Mouse (Mus musculus) right cerebral cortex, postnatal 25 days (tissue): ENCODE results near the gene Iyd.

Experiments
- DNase-seq: peaks from one replicate; pipeline ENCODE4 v3.0.0; 2022

Iyd gene

DNA sequence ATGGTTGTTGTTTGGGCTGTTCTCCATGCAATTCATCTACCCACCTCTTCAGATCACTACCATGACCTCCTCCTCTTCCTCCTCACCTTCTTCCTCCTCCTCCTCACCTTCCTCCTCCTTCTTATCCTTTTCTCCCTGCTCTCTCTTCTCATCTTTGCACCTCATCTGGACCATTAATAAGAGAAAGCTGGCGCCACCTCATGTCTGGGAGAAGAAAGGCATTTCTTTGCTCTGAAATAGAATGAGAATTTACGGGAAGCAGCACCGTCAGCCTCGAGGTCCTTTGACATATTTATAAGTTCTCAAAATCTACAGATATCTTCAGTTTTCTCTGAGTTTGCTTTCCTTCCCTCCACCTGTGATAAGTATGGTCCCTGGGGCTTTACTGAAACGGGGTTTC is 15.1 kb downstream of the Iyd start:
- DNase-seq: no peak

DNA sequence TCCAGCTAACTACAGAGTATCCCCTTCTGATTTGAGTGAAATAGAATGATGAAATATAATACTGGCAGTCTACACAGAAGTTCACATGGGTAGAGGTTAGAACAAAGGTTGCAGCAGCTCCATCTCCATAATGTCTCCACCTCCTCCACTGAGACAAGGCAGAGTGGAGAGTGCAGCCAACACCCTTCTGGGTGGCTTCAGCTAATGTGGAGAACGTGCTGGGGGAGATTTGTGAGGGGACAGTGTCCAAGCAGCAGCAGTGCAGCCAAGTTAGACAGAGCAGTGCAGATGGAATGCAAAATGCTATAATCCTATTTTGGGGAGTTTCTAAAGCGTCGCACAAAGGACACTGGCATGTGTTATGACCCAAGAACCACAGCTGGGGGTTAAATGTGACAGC is 16.5 kb downstream of the Iyd start:
- DNase-seq: no peak

DNA sequence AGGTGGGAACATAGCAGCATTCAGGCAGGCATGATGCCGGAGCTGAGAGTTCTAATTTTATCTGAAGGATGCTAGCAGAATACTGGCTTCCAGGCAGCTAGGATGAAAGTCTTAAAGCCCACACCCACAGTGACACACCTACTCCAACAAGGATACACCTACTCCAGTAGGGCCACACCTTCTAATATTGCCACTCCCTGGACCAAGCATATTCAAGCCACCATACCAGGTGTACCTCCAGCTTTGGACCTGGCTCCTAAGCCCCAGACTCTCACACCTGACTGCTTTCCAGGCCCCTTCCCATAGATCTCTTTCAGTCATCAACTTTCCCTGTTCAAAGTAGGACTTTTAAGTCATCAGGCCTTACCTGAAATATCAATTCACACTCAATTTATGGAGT is 19.1 kb downstream of the Iyd start:
- no peak for DNase-seq

DNA sequence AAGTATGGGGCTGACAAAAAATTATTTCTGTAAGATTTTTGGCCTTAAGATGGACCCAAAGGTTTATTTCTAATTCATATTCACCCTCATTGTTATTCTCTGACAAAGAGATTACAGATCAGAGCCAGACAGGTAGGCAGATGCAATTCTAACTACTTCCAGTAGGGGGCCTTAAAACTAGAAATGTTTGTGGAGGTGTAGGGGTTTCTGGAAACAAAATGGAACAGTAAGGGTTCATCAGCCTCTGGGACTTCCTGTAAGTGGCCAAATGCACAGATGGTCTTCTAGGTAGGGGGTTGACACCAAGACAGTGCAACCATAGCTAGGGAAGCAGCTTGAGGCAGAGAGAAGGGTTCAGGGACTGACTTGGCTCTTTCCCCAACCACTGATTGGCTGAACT is 22.1 kb downstream of the Iyd start:
- no peak for DNase-seq

GRCm38 (mm10) chr10:3565126-3565525 is 25.1 kb downstream of the Iyd start:
- DNase-seq: no peak

- DNase-seq: no peak
Observed at GRCm38 (mm10) chr10:3567821-3568220, 27.8 kb downstream of the Iyd start.

DNA sequence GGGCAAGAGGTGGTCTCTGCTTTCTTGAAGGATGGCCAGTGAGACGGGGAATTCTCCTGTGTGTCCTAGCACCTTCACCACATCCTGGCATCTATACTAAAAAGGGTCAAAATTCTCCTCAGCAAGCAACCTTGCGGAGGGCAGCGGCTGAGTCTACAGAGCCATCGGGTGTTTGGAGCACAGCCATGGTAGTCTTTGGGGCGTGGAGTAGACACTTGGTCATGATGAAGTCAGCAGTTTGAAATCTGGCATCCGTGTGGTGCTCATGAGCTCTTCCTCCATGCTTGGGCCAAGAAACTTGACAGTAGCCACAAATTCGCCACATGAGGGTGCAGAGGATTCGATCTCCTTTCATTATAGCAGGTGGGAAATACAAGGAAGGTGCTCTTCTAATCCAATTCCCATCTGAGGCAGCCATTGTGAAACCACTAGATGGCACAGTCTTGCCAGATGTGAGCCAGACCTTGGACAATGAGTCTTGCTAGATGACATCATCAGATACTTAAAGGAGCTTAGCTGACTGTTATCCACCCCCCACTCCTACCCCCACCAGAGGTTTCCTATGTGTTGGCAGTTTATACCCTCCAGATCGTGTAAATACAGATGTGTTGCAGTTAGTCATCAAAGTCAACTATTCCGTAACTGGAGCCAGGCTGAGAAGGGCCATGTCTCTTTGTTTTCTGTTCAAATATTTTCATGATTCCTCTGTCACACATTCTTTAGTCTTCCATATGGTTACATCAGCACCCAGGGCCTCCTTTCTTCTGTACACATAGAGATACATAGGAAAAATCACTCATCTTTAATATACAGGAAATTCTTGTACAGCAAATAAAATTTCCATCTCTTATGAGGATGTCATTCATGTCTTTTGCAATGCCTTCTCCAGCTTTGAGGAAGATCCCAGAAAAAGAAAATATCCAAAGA is 32.9 kb downstream of the Iyd start:
- no peak for DNase-seq

- no peak for DNase-seq
Observed at GRCm38 (mm10) chr10:3573905-3574500, 34.0 kb downstream of the Iyd start.

DNA sequence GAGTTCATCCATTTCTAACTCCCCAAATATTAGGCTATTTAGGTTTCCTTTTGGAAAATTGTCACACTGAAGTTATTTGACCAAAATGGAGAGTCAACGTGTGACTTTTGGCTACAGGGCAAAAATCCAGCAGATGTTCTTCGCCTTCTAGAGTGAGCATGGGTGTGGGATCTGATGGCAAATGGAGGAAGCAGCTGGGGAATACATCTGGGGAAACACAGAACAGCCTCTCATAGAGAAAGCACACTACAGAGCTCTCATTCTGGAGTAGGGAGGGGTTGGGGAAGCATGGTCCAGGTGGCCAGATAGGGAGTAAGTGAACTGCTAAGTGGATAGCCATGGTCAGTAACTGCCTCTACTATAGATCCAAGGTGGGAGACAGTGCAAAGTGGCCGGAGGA is 50.6 kb downstream of the Iyd start:
- no peak for DNase-seq

- no peak for DNase-seq
Observed at GRCm38 (mm10) chr10:3591790-3592189, 51.8 kb downstream of the Iyd start.

DNA sequence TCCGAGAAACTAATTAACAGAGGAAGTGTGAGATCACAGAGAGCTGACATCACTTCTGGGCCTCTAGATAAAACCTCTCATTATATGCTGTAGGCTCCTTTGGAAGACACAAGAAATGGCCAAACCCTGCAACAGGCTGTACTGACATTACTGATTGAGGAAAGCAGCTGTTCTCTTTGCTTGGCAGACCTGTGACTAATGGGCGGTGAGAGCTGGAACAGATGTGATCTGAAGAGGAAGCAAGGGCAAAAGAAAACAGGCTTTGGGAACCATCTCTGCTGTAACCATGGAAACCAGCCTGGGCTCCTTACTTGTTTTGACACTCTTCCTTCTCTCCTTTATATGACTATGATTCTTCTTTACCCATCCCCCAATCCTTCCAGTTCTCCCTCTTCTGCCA is 56.7 kb downstream of the Iyd start:
- DNase-seq: no peak

- no peak for DNase-seq
Observed at GRCm38 (mm10) chr10:3597760-3598159, 57.7 kb downstream of the Iyd start.
